Mouse (Mus musculus): ENCODE measurements around the gene Zfp740. TPM values are rescaled to one million over a fixed set of nuclear protein-coding genes. Genes with fewer than 3 reads are reported as not detected.
A peak's percentile ranks its signal among the peaks of the same experiment; 100 is the strongest.

Gene Zfp740
- polyA plus RNA-seq, 1 experiment from 2014 or later: 88.7 TPM

DNA sequence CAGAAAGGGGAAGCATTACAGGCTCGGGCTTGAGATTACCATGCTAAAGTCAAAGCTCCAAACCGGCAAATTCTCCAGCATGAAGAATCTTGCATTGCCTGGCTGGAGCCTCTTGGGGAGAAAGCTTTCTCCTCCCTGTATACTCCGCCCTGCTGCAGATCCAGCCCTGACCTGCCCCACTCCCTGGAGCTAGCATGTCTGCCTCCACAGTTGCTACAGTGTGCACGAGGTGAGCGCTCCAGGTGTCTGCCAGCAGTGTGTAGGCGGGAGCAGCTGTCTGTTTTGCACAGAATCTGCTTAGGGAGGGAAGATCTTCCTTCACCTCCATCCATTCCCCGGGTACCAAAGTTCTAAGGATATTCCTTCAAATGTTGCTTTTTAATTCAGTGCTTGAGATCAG is 59.5 kb downstream of the Zfp740 start:
- Histone ChIP-seq H3K27ac (peak overlapping the region; percentile 63), H3K9me3 (replicated peaks) (no peaks in the 10 kb centered on the region), H3K4me1 (peaks cover 53% of the 10 kb centered on the region), H3K36me3 (no peaks in the 10 kb centered on the region), H3K4me3 (no peak overlapping the region), H3K27me3 (ENCODE audit: low read depth, poor library complexity, severe bottlenecking) (peaks cover 5% of the 10 kb centered on the region)
- 47% methylated on average over 7 of the region's 7 CpGs for WGBS
- no peak for DNase-seq (ENCODE audit: low spot score)

DNA sequence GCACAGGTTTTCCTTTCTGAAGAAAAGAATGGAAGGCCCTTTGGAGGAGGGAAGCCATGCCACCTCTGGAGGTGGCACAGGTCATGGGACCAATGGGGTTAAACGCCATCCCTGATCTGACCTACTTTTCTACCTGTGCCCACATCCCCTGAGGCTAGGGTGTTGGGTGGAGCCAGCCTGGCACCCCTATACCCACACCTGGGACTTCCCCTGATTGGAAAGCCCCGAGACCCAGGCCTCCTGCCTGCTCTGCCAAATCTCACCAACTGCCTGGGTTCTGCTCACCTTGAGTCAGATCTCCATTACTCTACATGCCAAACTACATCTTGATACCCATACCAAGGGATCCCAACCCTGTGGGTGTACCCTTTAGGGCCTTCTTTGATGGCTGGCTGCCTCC is 60.0 kb downstream of the Zfp740 start:
- peak overlapping the region; percentile 63 for H3K27ac ChIP-seq
- H3K27me3 ChIP-seq (ENCODE audit: low read depth, poor library complexity, severe bottlenecking): peaks cover 5% of the 10 kb centered on the region
- no peak overlapping the region for H3K4me3 ChIP-seq
- 78% methylated on average over 2 of the region's 2 CpGs for WGBS
- DNase-seq (ENCODE audit: low spot score): no peak
- H3K4me1 ChIP-seq: peaks cover 48% of the 10 kb centered on the region
- H3K9me3 ChIP-seq (replicated peaks): no peaks in the 10 kb centered on the region
- no peaks in the 10 kb centered on the region for H3K36me3 ChIP-seq

Other genes starting within 250 kb of the Zfp740 start
- 0.08 TPM in 1 of 2 replicates, not detected in the other for gene Krt78, start 249.0 kb upstream of the Zfp740 start, polyA plus RNA-seq (2016; fragmentation: Nextera tagmentation; extraction: Ambion mirVana)
- 29.3 and 42.6 TPM in 2 replicates for gene Krt8, start 198.8 kb upstream of the Zfp740 start, polyA plus RNA-seq (2016; fragmentation: Nextera tagmentation; extraction: Ambion mirVana)
- gene Krt18, start 175.1 kb upstream of the Zfp740 start, polyA plus RNA-seq (2016; fragmentation: Nextera tagmentation; extraction: Ambion mirVana): 33.4 and 49.5 TPM in 2 replicates
- 133 and 140 TPM in 2 replicates for gene Eif4b, start 129.5 kb upstream of the Zfp740 start, polyA plus RNA-seq (2016; fragmentation: Nextera tagmentation; extraction: Ambion mirVana)
- gene Tns2, start 102.8 kb upstream of the Zfp740 start, polyA plus RNA-seq (2016; fragmentation: Nextera tagmentation; extraction: Ambion mirVana): 13.0 and 18.6 TPM in 2 replicates
- 12.6 and 14.6 TPM in 2 replicates for gene Spryd3, start 67.0 kb upstream of the Zfp740 start, polyA plus RNA-seq (2016; fragmentation: Nextera tagmentation; extraction: Ambion mirVana)
- 0.23 and 0.46 TPM in 2 replicates for gene Igfbp6, start 58.9 kb upstream of the Zfp740 start, polyA plus RNA-seq (2016; fragmentation: Nextera tagmentation; extraction: Ambion mirVana)
- 0.06 and 0.24 TPM in 2 replicates for gene Soat2, start 52.7 kb upstream of the Zfp740 start, polyA plus RNA-seq (2016; fragmentation: Nextera tagmentation; extraction: Ambion mirVana)
- 38.8 and 55.0 TPM in 2 replicates for gene Csad, start 1.5 kb downstream of the Zfp740 start, polyA plus RNA-seq (2016; fragmentation: Nextera tagmentation; extraction: Ambion mirVana)
- gene Itgb7, start 28.7 kb downstream of the Zfp740 start, polyA plus RNA-seq (2016; fragmentation: Nextera tagmentation; extraction: Ambion mirVana): 1.2 and 1.5 TPM in 2 replicates
- gene Rarg, start 54.3 kb downstream of the Zfp740 start, polyA plus RNA-seq (2016; fragmentation: Nextera tagmentation; extraction: Ambion mirVana): 111 and 148 TPM in 2 replicates
- 1.1 and 1.4 TPM in 2 replicates for gene Gm9918, start 67.3 kb downstream of the Zfp740 start, polyA plus RNA-seq (2016; fragmentation: Nextera tagmentation; extraction: Ambion mirVana)
- 69.5 and 76.5 TPM in 2 replicates for gene Mfsd5, start 76.2 kb downstream of the Zfp740 start, polyA plus RNA-seq (2016; fragmentation: Nextera tagmentation; extraction: Ambion mirVana)
- gene Espl1, start 93.0 kb downstream of the Zfp740 start, polyA plus RNA-seq (2016; fragmentation: Nextera tagmentation; extraction: Ambion mirVana): 60.6 and 63.5 TPM in 2 replicates
- 351 and 381 TPM in 2 replicates for gene Pfdn5, start 122.9 kb downstream of the Zfp740 start, polyA plus RNA-seq (2016; fragmentation: Nextera tagmentation; extraction: Ambion mirVana)
- 123 and 135 TPM in 2 replicates for gene Myg1, start 128.5 kb downstream of the Zfp740 start, polyA plus RNA-seq (2016; fragmentation: Nextera tagmentation; extraction: Ambion mirVana)
- gene Aaas, start 147.5 kb downstream of the Zfp740 start, polyA plus RNA-seq (2016; fragmentation: Nextera tagmentation; extraction: Ambion mirVana): 150 and 163 TPM in 2 replicates
- 1.6 and 1.8 TPM in 2 replicates for gene Sp7, start 163.9 kb downstream of the Zfp740 start, polyA plus RNA-seq (2016; fragmentation: Nextera tagmentation; extraction: Ambion mirVana)
- gene Sp1, start 202.9 kb downstream of the Zfp740 start, polyA plus RNA-seq (2016; fragmentation: Nextera tagmentation; extraction: Ambion mirVana): 9.1 and 9.8 TPM in 2 replicates
- gene Amhr2, start 242.1 kb downstream of the Zfp740 start, polyA plus RNA-seq (2016; fragmentation: Nextera tagmentation; extraction: Ambion mirVana): 0.15 TPM in 1 of 2 replicates, not detected in the other